Mouse (Mus musculus) 3134 (cell line): ENCODE results near the gene Ubn2.
"Not testable (repeated sequence)": the region's sequence is repeated elsewhere in the genome, so short reads cannot be mapped to it uniquely, and the experiment has no call there.

Experiments
- DNase-seq: peaks from one replicate; pipeline ENCODE4 v3.0.0-alpha.2; 2011; ENCODE audit warnings: low spot score; ENCODE audit not compliant: insufficient read length; ENCODE audit errors: extremely low read depth

The Ubn2 gene

DNA sequence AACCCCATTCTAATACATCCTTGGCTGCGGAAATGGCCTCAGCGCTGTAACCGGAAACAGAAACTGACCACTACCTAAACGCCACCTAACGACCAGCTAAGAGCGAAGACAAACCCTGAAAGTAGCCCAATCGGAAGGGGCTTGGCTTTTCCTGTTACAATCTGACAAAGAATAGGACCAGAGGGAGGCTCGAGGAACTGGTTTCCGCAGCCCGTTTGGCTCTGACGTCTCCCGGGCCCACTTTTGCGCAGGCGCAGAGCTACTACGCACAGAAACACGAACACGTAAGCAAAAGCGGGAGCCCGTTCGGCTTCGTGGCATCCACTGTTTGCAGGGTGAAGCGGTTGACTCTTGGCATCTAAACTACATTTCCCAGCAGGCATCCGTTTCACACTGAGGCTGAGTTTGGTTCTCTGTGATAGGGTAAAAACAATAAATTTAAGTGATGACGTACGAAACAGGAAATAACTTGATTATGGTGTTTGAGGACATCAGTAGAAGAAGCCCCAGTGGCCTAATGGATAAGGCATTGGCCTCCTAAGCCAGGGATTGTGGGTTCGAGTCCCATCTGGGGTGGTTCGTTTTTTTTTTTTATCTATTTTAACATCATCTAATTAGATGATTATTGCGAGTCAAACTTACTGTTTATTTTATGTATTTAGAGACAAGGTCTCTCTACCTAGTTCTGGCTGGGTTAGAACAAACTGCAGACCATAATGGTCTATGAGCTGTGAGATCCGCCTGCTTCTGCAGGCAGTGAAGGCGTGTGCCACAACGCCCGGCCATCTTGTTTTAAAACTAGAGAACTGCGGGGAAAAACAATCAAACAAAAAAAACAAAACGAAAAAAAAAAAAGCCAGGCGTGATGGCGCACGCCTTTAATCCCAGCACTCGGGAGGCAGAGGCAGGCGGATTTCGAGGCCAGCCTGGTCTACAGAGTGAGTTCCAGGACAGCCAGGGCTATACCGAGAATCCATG lies 100.0 kb downstream of the Ubn2 start, which contains the start of gene Fmc1:
TSS of gene Fmc1 (plus strand) at position 75 of the 978 bp plus-strand sequence.
- peak; percentile 95 for DNase-seq

DNA sequence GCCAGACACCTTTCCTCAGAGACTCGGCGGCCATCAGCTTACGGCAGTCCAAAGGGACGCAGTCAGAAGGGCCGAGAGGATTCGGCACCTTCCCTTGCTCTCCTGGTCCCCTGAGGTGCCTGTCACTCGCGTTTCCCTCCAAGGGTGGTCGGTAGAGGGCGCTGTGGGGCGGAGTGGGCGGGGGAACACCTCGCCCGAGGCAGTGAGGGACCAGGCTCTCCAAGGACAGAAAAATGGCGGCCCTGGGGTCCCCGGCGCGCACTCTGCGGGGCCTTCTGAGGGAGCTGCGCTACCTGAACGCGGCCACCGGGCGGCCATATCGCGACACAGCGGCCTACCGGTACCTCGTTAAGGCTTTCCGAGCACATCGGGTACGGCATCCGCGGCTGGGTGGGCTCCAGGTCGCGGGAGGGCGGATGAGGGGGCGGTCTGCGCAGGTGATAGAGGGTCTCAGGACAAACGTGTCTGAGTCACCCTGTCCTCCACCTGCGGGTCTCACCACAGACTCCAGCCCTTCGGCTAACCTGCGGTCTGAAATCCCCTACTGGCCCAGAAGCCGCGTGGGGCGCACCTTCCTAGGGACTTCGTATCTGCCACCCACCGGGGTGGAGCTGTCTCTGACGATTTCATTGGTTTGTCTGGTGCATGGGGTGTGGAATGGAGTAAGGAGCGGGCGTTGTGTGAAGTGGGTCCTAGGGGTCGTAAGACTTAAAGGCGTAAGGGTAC lies 101.1 kb downstream of the Ubn2 start:
- peak; percentile 95 for DNase-seq

DNA sequence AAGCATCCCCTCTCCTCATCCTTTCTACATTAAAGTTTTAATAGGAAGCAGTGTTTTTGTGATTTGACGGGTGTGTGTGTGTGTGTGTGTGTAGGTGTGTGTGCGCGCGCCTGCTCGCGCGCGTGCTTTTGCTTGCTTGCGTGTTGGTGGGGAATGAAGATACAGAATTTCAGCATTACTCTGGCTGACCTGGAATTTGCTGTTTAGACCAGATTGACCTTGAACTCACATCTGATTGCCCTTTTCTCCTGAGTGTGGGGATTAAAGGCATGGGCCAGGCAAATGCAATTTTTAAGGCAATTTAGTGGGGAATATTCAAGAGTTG lies 101.6 kb downstream of the Ubn2 start:
- DNase-seq = no peak

DNA sequence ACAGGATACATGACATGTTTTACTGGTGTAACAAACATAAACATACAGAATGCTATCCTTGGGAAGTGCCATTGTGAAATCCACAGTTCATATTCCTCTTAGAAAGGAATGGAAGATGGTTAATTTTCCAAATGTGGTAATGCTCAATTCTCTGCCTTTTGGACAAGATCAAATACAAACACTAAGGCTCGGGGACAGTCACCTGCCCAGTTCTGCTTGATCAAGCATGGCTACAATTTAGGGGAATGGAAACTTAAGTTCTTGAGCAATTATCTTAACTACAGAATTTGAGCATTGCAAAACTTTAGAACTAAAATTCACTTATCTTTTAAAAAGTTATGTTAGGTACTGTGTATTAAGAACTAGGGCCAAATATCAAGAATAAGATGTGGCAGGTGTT lies 102.0 kb downstream of the Ubn2 start:
- DNase-seq = no peak

DNA sequence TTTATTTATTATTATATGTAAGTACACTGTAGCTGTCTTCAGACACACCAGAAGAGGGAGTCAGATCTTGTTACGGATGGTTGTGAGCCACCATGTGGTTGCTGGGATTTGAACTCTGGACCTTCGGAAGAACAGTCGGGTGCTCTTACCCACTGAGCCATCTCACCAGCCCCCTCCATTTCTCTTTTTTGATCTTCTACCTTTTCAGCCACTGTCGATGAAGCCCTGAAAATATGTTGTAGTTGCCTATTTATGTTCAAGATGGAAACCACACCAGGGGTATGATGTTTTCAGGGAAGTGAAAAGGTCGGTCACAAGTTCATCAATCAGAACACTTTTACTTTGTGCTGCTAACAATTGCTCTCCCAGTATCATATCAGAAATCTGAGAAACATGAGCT lies 110.4 kb downstream of the Ubn2 start:
- DNase-seq = not testable (repeated sequence)

DNA sequence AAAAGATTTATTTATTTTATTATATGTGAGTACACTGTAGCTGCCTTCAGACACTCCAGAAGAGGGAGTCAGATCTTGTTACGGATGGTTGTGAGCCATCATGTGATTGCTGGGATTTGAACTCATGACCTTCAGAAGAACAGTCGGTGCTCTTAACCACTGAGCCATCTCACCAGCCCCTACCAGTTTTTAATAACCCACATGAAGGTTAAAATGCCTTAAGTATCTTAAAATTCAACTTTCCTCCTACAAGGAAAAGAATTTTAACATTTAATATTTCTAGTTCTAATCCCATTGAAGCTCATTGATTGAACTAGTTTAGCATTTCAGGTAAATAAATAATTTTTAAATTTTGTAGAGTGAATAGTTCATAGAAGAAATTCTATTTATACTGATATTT lies 113.3 kb downstream of the Ubn2 start:
- DNase-seq = not testable (repeated sequence)

DNA sequence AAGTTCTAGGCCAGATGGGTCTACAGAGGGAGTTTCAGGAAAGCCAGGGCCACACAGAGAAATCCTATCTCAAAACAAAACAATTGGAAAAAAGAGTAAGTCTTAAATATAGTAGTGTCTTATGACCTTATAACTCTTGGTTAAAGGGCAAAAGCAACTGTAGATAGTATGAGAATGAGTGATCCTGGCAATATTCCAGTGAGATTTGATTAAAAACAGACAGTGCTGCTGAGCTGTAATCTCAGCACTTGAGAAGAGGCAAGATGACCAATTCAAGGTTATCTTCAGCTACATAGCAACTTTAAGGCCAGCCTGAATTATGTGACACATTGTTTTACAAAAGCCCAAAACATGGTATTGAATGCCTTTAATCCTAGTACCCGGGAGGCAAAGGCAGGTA lies 114.0 kb downstream of the Ubn2 start:
- DNase-seq = no peak

DNA sequence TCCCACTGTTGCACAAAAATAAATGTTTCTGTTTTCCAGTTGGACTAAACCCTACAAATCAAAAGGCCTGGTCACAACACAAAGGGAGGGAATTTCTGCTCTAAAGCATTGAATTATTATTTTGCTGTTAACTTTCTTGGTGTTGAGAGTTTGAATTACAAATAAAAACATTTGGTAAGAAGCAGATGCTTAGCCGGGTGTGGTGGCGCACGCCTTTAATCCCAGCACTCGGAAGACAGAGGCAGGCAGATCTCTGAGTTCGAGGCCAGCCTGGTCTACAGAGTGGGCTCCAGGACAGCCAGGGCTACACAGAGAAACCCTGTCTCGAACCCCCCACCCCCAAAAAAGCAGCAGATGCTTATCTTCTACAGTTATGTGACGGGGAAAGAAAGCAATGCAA lies 114.8 kb downstream of the Ubn2 start:
- DNase-seq = not testable (repeated sequence)

DNA sequence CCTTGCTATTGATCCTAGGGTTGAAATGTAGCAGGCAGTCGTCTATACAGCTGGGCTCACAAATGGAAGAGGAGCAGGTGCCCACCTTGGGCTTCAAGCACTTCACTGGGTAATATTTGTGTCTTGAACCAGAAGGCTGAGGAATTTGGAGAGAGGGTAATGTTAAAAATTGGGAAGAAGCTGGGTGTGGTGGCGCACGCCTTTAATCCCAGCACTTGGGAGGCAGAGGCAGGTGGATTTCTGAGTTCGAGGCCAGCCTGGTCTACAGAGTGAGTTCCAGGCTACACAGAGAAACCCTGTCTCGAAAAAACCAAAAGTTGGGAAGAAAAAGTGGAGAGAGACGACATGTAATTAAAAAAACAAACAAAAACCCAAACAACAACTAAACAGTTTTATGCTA lies 116.1 kb downstream of the Ubn2 start:
- not testable (repeated sequence) for DNase-seq

DNA sequence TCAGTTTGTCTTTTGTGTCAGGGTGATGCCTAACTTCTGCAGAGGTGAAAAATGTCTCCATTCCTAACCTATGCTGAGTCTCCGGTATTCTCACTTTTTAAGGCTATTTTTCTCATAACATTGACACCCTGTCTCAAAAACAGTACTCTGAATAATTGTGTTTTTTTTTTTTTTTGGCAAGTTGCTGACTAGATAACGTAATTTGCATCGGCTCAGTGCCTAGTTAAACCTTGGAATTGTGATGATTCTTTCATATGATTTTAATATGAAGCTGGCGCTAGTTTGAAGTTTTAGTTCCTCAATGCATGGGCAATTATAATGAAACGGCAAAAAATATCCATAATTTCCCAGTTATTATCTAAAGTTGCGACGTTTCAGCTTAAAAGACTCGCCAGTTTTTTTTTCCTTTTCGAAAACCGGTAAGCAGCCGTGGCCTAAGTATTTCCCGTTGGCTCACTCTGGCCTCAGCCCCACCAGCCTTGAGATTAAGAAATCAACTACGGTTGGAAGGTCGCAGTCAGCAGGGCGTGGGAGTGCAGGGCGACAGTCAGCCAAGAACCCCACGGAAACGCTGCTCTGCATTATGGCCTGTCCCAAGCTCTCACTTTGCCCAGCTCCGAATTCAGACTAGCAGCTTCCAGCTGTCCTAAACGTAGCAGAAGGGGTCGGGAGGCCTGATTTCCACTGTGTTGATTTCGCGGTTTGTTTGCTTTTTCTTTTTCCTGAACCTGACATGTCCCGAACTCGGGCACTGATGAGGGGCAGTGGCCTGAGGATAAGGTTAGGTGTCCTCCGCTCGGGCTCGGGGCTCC lies 116.7 kb downstream of the Ubn2 start:
- no peak for DNase-seq

DNA sequence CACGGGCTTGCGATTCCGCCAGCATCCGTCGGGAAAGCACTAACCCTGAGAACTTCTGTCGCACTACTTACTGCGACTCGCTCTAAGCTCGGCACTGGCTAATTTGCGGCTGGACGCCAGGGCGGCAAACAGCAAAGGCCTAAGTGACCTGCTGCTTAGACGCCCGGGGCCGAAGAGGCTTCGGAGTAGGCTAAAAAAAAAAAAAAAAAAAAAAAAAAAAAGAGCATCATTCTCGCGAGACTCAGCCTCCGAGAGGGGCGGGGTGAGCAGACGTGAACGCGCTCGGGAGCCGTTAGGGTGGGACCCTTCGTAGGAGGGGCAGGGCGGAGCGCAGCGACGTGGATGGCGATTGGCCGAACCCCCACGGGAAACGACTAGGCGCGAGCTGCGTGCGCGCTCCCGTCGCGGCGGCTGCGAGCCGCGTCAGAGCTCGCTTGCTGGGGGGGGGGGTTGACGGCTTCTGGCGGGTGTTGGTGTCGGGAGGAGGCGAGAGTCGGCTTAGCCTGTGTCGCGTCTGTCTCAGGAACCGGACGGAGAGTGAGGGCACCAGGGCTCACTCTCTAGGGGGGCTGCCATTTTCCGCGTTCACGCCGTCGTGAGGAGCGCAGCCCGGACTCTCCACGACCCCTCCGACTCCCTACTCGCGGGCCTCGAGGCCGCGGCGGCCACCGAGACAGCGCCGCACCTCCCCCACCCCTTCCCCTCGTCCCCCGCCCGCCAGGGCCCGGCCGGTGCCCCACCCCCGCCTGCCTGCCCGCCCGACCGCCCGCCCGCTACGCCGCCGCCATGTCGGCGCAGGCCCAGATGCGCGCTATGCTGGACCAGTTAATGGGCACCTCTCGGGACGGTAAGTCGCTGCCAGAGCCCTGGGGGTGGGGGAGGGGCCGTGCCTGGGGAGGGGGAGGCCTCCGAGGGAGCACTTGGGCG lies 117.6 kb downstream of the Ubn2 start, which contains the start of gene Luc7l2:
TSS of gene Luc7l2 (plus strand) at position 273 of the 927 bp plus-strand sequence.
- DNase-seq = peak; percentile 98

DNA sequence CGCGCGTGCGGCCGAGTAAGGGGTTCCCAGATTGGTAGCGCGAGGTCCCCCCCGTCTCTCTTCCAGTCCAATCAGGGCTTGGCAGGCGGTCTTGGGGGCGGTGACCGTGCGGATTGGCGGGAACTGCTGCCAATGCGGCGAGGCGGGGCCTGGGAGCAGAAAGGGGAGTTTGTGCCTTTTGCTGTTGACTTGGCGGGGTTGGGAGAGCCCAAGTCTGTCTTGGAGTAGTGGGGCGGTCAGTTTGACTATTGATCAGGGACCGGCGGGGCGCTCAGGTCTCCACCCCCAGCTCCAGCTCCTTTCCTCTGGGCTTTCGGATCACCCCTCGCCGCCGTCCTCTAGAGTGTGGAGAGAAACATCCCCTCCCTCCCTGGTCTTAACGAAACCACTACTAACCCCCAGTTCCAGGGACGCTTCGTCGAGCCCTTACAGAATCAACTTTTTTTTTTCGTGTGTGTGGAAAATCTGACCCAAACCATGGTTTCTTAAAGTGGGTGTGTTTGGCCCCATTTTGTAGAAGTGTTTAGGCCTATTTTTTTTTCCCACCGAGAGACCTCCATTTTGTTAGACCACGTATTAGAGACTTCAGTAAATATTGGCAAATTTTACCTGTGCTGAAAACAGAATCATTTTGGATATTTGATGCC lies 118.4 kb downstream of the Ubn2 start:
- DNase-seq = peak; percentile 94

DNA sequence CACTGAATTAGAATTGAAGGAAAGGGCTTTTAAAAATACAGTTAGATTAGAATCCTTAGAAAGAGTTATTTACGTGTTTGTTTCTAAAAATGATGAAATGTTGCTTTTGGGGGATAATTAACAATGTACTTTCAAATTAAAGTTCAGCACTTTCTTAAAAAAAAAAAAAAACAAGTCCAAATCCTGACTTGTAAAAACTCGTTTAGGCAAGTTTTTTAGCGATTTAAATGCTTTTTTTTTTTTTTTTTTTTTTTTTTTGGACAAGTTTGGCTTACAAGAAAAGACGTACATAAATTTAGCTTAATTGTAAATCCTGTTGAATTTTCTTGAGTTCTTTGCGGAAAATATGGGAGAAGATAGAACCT lies 118.9 kb downstream of the Ubn2 start:
- DNase-seq = no peak
